Mouse (Mus musculus): ENCODE measurements around the gene Mrpl24.

Mrpl24 gene

DNA sequence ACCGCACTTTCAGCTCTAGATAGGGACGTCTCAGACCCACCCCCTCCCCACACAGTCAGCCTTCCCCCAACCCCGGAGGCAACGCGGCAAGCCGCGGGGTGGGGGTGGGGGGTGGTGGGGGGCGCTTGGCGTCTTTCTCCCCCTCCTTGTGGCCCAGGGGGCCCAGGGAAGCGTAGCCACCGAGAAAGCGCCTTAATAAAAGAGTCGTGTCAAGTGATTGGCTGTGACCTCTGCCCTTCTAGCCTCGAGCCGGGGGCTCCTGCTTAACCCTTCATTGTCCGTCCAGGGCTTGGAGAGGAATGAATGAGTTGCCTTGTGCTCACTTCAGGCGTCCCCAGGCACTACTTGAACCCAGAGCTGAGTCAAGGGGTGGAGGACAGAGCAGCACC, 28.5 kb downstream of the Mrpl24 start:
- DNase-seq: no peak

DNA sequence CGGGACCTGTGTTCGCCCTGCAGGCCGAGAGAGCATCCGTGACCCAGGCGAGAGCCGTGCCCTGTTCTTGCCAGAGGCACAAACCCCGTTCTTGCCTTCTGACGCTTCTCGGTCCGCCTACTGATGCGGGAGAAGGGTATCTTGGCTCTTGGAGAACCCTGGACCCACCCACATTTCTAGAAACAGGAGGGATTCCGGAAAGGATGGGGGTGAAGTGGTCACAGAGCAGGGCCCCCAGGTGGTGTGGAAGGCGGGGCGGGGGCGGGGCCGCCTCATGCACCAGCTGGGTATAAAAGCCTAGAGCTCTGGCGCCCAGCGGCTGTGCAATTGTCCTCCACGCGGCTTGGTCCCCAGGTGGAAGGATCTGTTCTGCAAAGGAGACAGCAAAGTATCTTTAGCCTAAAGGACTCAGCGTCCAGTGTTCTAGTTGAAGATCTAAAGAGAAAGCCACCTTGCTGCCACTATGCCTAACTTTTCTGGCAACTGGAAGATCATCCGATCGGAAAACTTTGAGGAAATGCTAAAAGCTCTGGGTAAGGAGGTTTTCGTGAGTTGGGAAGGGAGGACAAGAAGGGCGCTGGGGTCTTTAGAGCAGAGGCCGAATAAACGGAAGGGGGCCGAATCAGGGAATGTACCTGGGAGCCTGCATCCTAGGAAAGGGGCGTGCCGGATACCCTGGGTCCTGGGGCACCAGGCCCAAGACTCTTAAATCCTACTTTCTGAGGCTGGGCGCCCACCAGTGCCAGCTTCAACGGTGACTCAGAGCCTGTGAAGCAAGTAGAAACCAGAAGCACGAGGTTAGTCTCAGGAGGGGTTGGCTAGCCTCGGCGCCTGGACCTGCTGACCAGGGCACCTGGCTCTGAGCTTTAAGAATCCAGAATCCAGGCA, 29.3 kb downstream of the Mrpl24 start, which contains the start of gene Crabp2:
Crabp2 (plus strand) TSS at position 289 of the 888 bp plus-strand sequence.
- no peak for DNase-seq

DNA sequence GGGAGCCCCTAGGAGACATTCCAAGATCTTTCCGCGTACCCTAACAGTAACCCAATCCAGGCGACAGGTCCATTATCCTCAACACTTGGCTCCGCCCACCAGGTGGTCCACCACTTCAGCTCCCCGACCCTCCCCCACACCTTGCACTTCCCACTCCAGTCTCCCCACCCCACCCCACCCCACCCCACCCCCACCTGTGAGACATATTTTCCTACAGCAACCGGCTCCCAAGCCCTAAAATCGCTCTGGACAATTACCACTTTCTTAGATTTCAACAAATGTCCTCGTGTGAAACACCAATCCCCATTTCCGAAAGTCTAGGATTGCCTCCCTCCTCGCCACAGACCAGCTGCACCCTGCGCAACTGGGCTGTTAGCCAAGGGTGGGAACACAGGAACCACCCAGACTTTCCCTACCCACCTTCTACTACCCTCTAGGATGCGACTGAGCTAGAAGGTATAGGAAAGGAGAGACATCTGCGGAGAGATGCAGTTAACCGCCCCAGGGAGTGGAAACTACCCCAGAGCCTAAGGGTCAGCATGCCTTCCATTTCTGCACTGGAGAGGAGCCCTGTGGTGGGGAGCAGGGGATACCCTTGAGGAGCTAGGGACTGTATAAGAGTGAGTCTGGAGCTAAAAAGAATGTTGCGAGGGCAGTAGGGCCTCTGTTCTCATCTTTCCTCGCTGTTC, 30.1 kb downstream of the Mrpl24 start:
- DNase-seq: no peak

DNA sequence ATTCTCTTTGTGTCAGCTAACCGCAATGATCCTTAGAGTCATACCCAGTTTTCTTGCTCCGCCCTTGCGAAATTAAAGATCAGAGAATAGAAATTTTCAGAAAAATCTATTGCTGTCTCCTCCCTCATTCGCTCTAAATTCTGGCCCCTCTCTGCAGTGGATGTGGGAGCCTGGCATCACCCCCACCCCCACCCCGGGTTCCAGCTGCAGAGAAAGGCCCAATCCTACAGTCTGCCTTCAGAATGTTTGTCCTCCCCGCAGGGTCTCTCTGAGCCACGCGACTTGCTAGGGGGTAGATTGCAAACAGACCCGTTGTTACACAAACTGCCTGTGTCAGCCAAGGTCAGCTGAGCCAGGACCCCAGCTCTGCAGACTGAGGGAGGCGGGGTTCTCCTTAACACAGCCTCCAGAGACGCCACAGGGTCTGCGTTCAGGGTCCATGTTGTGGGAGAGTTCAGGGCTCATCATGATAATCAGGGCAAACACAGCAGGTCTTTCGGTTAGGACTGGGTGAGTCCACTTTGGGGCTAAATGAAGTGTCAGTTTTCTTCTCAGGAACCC, 30.7 kb downstream of the Mrpl24 start:
- DNase-seq: no peak

DNA sequence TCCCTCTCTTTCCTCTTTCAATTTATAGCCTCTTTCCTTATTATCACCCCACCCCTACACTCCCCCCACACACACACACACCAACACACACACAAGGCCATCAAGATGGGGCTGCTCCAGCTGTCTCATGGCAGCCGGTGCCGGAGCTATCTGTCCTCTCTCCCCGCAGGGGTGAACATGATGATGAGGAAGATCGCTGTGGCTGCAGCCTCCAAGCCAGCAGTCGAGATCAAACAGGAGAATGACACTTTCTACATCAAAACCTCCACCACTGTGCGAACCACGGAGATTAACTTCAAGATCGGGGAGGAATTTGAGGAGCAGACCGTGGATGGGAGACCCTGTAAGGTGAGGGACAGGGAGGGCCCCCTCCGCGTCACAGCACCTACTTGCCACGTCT, 32.6 kb downstream of the Mrpl24 start:
- DNase-seq: no peak

DNA sequence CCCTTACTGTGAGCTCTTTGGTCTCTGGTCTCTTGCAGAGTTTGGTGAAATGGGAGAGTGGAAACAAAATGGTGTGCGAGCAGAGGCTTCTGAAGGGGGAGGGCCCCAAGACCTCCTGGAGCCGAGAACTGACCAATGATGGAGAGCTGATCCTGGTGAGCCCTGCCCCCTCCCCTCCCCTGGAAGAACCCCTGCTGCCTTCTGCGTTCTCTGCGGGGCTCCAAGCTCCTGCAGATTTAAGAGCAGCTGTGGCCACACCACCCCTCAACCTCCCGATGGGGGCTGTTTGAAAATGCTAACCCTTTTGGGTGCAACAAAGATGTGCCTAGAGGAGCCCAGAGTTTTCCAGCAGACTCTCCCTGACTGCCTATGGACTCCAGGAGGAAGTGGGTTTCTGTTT, 33.1 kb downstream of the Mrpl24 start:
- DNase-seq: no peak

DNA sequence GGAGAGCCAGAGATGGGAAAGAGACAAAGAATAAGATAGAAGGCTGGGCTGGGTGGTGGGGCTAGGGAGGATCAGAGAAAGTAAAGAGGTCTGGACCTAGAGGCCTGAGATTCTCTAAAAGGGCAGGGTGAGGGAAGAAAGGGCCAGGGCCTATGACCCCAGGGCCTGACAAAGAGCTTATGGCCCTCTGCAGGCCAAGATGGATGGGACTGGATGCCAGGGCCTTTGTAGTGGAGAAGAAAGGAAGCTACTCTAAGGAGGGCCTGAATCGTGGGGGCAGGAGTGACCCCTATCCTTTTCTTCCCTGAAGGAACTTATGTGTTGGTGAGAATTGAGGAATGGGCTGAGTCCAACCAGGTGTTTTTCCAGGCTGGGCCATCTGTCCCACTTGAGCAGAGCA, 38.8 kb downstream of the Mrpl24 start:
- no peak for DNase-seq

DNA sequence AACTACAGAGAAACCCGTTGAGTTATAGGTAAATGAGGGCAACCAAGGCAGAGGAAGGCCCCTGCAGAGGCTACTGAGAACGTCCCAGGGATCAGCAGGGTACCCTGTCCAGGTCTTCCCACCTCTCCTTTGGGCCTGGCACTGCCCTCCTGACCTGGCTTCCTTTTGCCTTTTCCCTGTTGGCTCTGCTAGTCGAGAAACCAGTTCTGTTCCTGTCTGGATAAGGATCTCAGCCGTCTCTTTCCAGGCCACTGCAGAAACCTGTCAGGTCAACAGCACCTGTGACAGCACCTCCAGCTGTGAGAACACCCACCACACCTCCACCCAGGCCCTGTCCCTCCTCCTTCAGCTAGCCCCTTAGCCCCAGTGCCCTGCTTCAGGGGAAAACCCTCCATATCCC, 39.2 kb downstream of the Mrpl24 start:
- DNase-seq: no peak

DNA sequence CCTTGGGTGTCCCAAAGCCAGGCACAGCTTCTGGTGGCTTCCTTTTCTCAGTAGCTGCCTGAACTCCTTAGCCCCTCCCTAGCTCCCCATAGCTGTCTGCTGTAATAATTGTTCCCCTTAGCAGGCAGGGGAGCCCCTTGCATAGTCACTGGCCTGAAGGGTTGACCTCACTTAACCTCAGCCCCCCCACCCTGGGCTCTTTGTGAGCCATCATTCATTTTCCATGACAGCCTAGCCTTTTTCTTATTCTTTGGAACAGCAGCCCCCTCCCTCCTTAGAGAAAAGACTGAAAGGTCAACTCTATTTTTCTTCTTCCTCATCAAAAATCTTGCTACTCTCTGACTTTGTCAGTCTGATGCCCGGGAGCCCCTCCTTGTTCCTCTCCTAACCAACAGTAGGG, 39.7 kb downstream of the Mrpl24 start:
- no peak for DNase-seq

DNA sequence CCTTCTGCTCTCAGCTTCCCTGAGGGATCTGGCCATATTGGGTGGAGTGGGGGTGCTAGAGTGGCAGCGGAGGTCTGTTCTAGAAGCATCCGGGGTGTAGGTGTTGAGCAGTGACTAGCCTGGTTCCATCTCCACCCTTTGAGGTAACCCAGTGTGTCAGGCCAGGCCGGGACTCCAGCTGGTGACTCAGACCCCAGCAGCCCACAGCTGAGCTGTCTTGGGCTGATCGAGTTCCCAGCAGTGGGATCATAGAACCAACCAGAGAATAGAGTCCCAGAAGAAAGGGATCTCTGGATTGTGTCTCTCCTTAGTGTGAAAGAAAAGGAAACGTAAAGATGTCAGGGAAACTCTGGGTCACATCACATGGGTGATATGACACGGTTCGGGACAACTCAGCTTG, 40.1 kb downstream of the Mrpl24 start:
- no peak for DNase-seq

DNA sequence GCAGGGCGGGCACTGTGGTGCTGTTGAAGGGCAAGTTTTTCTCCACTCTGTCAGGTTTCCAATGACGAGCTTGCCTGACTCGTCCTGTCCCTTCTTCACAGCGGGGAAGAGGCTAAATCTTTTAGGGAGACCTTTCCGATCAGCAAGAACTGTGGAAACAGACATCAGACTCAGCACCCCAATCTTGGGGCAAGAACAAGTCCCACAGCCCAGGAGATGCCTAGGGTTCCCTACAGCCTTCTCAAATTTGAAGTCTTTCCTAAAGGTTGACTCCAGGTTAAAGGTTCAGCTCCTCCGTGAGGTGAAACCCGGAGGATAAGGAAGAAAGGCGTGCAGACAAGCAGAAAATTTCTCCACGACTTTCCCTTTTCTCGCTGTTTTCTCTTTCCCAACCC, 40.9 kb downstream of the Mrpl24 start:
- no peak for DNase-seq

DNA sequence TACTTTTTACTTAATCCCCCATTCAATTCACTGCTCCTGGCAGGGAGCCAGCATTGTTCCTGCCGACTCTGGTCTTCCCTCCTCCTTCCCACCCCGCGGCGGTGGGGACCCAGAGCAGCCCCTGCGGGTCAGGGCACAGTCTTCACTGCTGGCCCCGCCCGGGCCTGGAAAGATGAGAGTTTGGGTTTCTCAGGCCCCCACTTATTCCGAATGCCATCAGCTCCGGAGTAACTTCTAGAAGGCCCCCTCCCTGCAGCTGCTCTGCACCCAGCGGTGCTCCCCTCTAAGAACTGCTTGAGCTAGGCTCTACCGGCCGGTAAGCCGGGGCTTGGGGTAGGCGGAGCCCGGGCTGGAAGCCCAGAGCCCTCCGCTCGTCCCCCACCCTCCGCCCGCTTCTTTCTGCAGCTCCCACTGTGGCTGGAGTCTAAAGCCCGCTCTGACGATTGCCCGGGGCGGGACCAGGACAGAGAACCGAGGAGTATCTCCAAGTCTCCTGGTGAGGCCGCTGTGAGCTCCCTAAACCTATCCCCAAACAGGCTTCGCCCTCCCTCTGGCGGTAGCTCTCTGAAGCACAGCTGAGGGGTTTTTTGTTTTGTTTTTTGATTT, 41.4 kb downstream of the Mrpl24 start:
- DNase-seq: peak; percentile 87 to 91

DNA sequence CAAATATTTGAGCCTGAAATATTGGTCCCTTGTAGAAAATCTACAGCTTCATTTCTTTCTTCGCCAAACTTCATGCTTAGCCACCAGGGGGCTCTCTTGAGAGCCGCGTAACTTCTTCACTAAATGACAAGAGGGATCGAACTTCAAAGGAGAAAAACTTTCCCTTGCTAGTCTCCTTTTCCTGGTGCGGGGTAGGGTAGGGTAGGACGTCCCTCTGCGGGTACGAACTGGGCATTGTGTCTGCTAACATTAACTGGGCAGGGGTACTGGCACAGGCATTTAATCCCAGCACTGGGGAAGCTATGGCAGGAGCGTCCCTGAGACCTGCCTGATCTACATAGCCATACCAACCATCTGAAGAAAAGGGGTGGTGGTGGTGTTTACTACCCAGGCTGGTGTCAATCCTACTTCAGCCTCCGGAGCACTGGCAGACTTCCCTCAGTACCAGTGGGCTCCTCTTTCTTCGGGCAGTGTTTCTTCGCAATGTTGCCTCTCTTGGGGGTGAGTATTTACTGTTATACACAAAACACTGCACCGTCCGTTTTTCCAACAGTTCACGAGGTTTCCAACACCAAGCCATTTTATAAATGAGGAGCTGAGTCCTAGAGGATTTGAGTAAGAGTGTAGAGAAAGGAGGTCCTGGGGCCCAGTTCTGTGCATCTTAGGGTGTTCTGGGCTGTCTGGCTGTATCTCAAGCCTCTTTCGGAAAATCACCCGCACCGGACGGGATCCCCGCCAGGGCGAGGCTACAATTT, 51.1 kb downstream of the Mrpl24 start:
- peak; percentile 40 to 62 for DNase-seq

DNA sequence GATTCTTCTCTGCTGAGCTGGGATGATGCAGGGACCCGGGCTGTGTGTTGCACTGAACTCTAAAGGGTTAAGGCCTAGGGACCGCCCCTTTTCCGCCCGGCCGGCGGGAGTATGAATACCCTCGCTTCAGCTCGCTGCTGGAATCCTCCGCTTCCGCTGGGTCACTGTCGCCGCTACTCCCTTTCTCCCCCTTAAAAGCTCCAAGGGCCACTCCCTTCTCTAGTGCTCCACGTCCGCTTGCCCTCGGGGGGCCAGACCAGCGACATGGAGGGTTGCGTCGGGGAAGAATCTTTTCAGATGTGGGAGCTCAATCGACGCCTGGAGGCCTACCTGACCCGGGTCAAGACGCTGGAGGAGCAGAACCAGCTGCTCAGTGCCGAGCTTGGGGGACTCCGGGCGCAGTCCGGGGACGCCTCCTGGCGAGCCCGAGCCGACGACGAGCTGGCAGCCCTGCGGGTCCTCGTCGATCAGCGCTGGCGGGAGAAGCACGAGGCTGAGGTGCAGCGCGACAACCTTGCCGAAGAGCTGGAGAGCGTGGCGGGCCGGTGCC, 51.7 kb downstream of the Mrpl24 start, which contains the start of gene Nes:
Nes (plus strand) TSS at position 140 of the 550 bp plus-strand sequence.
- DNase-seq: peak; percentile 73 to 78

DNA sequence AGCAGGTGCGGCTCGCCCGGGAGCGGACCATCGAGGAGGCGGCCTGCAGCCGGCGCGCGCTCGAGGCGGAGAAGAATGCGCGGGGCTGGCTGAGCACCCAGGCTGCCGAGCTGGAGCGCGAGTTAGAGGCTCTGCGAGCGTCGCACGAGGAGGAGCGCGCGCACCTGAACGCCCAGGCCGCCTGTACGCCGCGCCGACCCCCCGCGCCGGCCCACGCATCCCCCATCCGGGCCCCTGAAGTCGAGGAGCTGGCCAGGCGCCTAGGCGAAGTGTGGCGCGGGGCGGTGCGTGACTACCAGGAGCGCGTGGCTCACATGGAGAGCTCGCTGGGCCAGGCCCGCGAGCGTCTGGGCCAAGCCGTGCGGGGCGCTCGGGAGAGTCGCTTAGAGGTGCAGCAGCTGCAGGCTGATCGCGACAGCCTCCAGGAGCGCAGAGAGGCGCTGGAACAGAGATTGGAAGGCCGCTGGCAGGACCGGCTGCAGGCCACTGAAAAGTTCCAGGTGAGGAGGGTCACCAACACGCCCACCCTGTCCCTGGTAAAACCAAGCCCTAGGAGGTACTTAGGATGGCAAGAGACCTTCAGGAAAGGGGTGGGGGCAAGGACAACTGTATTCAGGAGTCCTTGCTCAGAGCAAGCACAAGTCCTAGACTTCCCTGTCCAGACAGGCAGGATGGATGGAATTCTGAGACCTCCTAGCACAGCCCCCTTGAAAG, 52.3 kb downstream of the Mrpl24 start:
- DNase-seq: no peak

DNA sequence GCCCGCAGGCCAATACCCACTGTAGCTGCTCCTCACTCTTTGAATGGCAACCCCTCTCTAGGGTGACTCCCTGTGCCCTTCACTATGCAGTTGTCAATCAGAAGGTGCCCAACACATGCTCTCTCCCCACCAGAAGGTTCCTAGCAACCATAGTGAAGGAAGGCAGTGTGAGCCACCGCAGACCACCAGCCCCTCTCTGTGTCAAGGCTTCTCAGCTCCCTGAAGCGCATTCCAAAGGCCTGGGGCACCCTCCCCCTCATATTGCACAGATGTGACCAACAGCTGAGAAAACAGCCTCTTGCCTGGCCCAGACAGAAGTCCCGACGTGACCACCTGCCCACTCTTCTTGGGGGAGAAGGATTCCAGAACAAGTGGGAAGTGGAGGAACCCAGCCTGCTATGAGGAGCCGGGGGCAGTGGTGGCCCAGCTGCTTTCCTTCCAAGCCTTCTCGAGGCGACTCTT, 52.9 kb downstream of the Mrpl24 start:
- DNase-seq: no peak

DNA sequence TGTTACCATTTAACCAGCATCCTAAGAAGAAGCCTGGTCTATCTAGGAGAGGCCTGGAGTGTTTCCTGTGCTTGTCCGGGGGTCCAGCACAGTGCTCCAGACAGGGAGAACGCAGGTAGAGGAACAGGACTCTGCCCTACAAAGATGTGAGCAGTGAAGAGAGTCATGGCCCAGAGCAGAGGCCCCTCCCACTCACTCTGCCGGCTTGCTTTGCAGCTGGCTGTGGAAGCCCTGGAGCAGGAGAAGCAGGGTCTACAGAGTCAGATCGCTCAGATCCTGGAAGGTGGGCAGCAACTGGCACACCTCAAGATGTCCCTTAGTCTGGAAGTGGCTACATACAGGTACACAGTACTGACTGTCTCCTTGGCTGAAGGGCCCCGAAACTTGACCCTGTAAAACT, 53.5 kb downstream of the Mrpl24 start:
- no peak for DNase-seq
